Mouse (Mus musculus) embryonic facial prominence, embryonic 12.5 days (tissue): ENCODE results near the gene Kcnma1. TPM values are rescaled to one million over a fixed set of nuclear protein-coding genes. Genes with fewer than 3 reads are reported as not detected.

Source experiments
- ATAC-seq: fragments of 200-750 bp; cut with Nextera tagmentation; 2 replicates; pipeline ENCODE4 v1.8.0; 2017; ENCODE audit not compliant: insufficient number of reproducible peaks, insufficient read depth, low FRiP score, low TSS enrichment
- H3K27ac ChIP-seq: fragments of 300-500 bp; sonication (generic); 2 replicates; pipeline ENCODE4 v1.5.1; 2016; ENCODE audit warnings: mild to moderate bottlenecking
- H3K27me3 ChIP-seq: fragments of 300-500 bp; sonication (generic); 2 replicates; pipeline ENCODE4 v1.6.1; 2016; ENCODE audit warnings: mild to moderate bottlenecking, moderate library complexity
- H3K36me3 ChIP-seq: fragments of 300-500 bp; sonication (generic); 2 replicates; pipeline ENCODE4 v1.6.1; 2016; ENCODE audit warnings: mild to moderate bottlenecking
- H3K4me1 ChIP-seq: fragments of 300-500 bp; sonication (generic); 2 replicates; pipeline ENCODE4 v1.6.1; 2016
- H3K4me2 ChIP-seq: fragments of 300-500 bp; sonication (generic); replicated peaks from 2 replicates; pipeline ENCODE4 v1.6.1; 2016; ENCODE audit warnings: mild to moderate bottlenecking, moderate library complexity
- H3K4me3 ChIP-seq: fragments of 300-500 bp; sonication (generic); 2 replicates; pipeline ENCODE4 v1.5.1; 2016; ENCODE audit warnings: mild to moderate bottlenecking
- H3K9ac ChIP-seq: fragments of 300-500 bp; sonication (generic); 2 replicates; pipeline ENCODE4 v1.6.1; 2016; ENCODE audit warnings: mild to moderate bottlenecking, moderate library complexity
- H3K9me3 ChIP-seq: fragments of 300-500 bp; sonication (generic); 2 replicates; pipeline ENCODE4 v1.6.1; 2016; ENCODE audit warnings: mild to moderate bottlenecking, moderate library complexity
- WGBS: fragments of 180-500 bp; shearing (Covaris S2); methylation state at CpG from one replicate; pipeline ENCODE4 v1.1.7; 2016; 5-methylcytosine and 5-hydroxymethylcytosine counted together
- polyA plus RNA-seq: library from polyadenylated mRNA; unstranded; fragments of >200 nt; fragmentation: Nextera tagmentation; extraction: Ambion mirVana; gene quantifications from 2 replicates; pipeline ENCODE4 v1.2.1, GENCODE M21; 2016

The Kcnma1 gene
- polyA plus RNA-seq, 1 experiment from 2014 or later = 2.2 TPM

DNA sequence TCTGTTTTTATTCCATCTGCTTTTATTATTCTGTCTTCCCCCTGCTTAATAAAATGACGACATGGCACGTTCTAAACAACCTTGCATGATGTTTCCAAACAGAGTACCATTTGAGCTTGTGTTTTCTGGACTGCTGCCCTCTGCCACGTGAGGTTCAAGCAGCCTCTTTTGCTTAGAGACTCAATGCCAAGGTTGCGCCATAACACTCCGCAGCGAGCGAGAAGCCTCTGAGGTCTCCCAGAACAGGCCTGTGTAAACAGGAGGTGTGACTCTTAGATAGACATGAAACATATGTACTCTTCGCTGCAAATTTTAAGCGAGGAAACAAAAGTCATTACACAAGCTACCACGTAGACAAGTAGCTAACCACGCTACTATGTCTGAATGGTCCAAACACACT lies 55.2 kb downstream of the Kcnma1 start:
- Histone ChIP-seq H3K4me3 (no peak overlapping the region), H3K4me1 (no peaks in the 10 kb centered on the region), H3K9ac (no peak overlapping the region), H3K36me3 (no peaks in the 10 kb centered on the region), H3K27ac (no peak overlapping the region), H3K27me3 (no peaks in the 10 kb centered on the region), H3K4me2 (no peak overlapping the region), H3K9me3 (no peaks in the 10 kb centered on the region)
- WGBS = 90% methylated on average over 11 of the region's 11 CpGs
- no peak for ATAC-seq

DNA sequence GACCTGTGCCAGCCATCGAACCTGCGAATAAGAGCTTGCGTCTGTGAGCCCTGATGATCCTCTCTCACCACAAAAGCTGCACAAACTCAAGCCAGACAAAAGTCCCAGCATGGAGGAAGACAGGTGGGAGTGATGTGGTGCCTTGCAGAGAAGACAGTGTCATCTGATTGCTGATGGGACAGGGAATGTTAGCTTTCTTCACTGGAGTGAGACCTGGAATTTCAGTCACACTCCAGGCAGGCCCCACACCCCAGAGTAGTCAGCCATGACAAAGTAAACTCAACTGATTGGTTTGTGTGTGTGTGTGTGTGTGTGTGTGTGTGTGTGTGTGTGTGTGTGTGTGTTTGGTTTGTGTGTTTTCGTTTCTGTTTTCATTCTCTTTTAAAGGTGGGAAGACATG lies 57.0 kb downstream of the Kcnma1 start:
- no peak overlapping the region for H3K27ac ChIP-seq
- no peaks in the 10 kb centered on the region for H3K9me3 ChIP-seq
- no peaks in the 10 kb centered on the region for H3K27me3 ChIP-seq
- no peaks in the 10 kb centered on the region for H3K36me3 ChIP-seq
- no peak for ATAC-seq
- no peaks in the 10 kb centered on the region for H3K4me1 ChIP-seq
- H3K4me3 ChIP-seq = no peak overlapping the region
- 80% methylated on average over 4 of the region's 4 CpGs for WGBS
- H3K9ac ChIP-seq = no peak overlapping the region
- no peak overlapping the region for H3K4me2 ChIP-seq

DNA sequence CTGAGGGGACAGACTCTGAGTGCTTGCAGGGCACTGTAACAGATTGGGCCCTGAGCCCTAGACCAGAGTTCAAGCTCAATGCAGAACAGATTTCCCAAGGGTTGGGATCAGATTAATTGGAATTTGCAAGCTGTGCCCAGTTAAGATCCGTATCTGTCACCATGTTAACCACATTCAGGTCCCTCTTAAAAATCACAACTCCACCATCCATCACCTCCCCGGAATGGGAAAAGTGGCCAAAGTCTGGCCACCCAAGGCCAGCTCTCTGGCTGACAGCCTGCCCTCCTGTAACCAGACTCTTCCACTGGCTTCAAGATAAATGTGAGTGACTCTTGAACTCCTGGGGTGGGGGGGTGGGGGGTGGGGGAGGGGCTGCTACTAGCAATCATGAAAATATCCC lies 70.4 kb downstream of the Kcnma1 start:
- ATAC-seq = no peak
- WGBS = 54% methylated on average over 2 of the region's 2 CpGs
- no peaks in the 10 kb centered on the region for H3K27me3 ChIP-seq
- no peaks in the 10 kb centered on the region for H3K4me1 ChIP-seq
- no peak overlapping the region for H3K27ac ChIP-seq
- H3K4me3 ChIP-seq = no peak overlapping the region
- no peak overlapping the region for H3K4me2 ChIP-seq
- H3K9ac ChIP-seq = no peak overlapping the region
- no peaks in the 10 kb centered on the region for H3K9me3 ChIP-seq
- H3K36me3 ChIP-seq = no peaks in the 10 kb centered on the region

DNA sequence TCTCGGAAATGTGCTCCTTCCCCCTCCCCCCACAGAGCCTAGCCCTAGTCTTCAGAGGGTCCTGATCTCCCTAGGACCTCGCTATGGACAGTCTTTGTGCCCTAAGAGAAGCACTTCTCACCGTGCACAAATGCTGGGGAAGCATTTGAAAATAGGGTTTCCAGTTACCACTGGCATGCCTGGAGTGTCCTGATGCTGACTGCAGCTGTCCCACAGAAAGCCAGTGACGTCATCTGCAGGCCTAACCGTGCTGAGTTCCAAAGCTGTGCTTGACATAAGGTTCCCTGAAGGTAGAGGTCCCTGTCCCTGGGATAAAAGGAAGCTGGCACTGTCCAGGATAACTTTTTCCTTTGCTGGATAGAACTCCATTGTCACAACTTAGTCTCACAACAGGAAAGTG lies 71.1 kb downstream of the Kcnma1 start:
- H3K4me2 ChIP-seq = no peak overlapping the region
- ATAC-seq = no peak
- no peak overlapping the region for H3K27ac ChIP-seq
- H3K4me1 ChIP-seq = no peaks in the 10 kb centered on the region
- H3K36me3 ChIP-seq = no peaks in the 10 kb centered on the region
- no peaks in the 10 kb centered on the region for H3K27me3 ChIP-seq
- no peak overlapping the region for H3K4me3 ChIP-seq
- 41% methylated on average over 5 of the region's 5 CpGs for WGBS
- no peaks in the 10 kb centered on the region for H3K9me3 ChIP-seq
- H3K9ac ChIP-seq = no peak overlapping the region

DNA sequence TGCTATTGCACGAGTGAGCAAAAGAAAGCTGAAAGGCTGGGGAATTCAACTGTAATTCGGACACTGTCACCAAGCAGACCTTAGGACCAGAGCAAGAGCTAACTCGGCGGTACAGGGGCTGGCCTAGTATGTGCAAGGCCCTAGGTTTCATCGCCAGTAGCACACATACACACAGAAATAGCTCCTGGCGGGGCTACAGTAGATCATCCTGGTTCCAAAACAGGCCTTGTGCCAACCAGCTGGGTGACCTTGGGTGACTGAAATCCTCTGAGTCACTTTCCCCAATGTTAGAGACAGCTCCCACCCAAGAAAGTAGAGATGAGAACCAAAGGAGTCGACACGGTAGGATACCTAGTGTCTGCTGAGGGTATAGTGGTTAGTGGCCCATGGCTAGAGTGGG lies 72.2 kb downstream of the Kcnma1 start:
- no peaks in the 10 kb centered on the region for H3K9me3 ChIP-seq
- H3K27me3 ChIP-seq = no peaks in the 10 kb centered on the region
- H3K4me2 ChIP-seq = no peak overlapping the region
- no peak for ATAC-seq
- H3K4me3 ChIP-seq = no peak overlapping the region
- no peaks in the 10 kb centered on the region for H3K36me3 ChIP-seq
- H3K9ac ChIP-seq = no peak overlapping the region
- H3K27ac ChIP-seq = no peak overlapping the region
- 87% methylated on average over 8 of the region's 8 CpGs for WGBS
- H3K4me1 ChIP-seq = no peaks in the 10 kb centered on the region

DNA sequence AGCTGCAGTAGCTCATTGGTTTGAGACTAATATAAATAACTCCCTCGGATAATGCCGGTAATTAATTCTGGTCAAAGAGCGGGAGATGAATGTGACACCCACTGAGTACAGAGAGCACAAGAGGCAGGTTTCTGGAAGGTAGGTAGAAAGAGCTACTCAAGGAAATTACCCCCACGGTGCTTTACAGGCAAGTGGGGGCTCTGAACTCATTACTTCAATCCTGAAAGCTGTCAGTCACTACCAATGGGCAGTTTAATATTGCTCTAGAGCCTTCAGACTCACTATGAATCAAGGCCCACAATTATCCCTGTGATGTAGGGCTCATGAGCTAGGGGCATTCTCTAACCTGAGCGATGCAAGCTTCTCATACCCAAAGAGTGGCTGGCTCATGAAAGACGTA lies 79.3 kb downstream of the Kcnma1 start:
- H3K4me2 ChIP-seq = no peak overlapping the region
- no peaks in the 10 kb centered on the region for H3K27me3 ChIP-seq
- ATAC-seq = peak; percentile 64; the same call in 1 of the 2 replicates
- peaks cover 9% of the 10 kb centered on the region; the same call in 1 of the 2 replicates for H3K4me1 ChIP-seq
- WGBS = 84% methylated on average over 6 of the region's 6 CpGs
- H3K4me3 ChIP-seq = no peak overlapping the region
- H3K9me3 ChIP-seq = no peaks in the 10 kb centered on the region
- H3K36me3 ChIP-seq = no peaks in the 10 kb centered on the region
- H3K9ac ChIP-seq = no peak overlapping the region
- no peak overlapping the region for H3K27ac ChIP-seq

DNA sequence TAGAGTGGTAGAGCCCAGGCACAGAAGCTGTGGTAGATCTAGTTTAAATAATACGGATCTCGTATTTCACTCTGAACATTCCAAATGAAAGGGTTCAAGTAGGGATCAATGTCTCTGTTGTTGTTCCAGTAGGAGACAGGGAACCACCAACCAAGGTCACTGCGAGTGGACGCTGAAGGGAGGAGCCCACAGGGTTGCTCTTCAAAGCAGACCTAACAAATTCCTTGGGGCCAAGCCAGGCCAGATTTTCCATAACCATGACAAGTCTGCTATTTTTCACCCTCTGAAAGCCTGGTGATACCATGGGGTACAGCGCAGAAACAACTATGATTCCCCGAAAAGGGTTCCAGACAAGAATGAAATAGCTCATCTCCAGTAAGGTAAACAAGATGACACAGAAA lies 82.6 kb downstream of the Kcnma1 start:
- Histone ChIP-seq H3K4me1 (peaks cover 9% of the 10 kb centered on the region; the same call in 1 of the 2 replicates), H3K4me3 (no peak overlapping the region), H3K27me3 (no peaks in the 10 kb centered on the region), H3K9ac (no peak overlapping the region), H3K36me3 (no peaks in the 10 kb centered on the region), H3K27ac (no peak overlapping the region), H3K9me3 (no peaks in the 10 kb centered on the region), H3K4me2 (no peak overlapping the region)
- ATAC-seq = no peak
- WGBS = 65% methylated on average over 6 of the region's 6 CpGs

DNA sequence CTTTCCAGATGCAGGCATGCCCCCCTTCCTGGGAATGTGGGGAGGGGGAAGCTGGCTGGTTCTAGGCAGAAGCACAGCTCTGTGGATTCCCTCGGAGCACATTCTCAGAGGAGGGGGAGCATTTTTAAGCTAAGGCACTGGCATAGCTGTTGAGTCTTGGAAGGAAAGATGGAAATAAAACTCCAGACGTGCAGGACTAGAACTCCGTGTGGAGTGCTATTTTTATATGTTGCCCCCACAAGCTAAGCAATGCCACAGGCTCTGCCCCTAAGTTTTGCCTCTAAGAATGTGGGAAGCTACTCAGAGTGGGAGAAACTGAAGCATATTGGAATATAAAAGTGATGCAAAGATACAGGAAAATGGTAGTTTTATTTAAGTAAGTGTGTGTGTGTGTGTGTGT lies 85.1 kb downstream of the Kcnma1 start:
- H3K9ac ChIP-seq = no peak overlapping the region
- no peak for ATAC-seq
- H3K27me3 ChIP-seq = no peaks in the 10 kb centered on the region
- H3K4me3 ChIP-seq = no peak overlapping the region
- WGBS = 74% methylated on average over 3 of the region's 3 CpGs
- H3K9me3 ChIP-seq = no peaks in the 10 kb centered on the region
- H3K4me1 ChIP-seq = peaks cover 9% of the 10 kb centered on the region; the same call in 1 of the 2 replicates
- no peak overlapping the region for H3K4me2 ChIP-seq
- H3K36me3 ChIP-seq = no peaks in the 10 kb centered on the region
- no peak overlapping the region for H3K27ac ChIP-seq

DNA sequence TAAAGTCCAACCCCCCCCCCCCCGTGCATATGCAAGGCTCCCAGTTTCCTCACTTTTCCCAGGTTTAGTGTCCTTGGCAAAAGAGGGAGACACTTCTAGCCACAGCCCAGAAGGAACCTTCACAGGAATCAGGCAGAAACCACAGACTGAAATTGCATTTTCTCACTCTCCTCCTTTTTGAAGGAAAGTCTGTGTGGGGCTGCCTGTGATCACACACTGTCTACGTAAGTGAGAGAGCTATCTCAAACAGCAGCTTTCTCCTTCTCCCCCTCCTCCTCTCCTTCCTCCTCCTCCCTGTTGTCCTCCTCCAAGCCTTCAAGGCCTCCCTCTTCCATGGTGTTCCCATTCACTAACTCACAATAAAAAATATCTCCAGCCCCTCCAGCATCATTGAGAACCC lies 90.9 kb downstream of the Kcnma1 start:
- no peak for ATAC-seq
- Histone ChIP-seq H3K4me3 (no peak overlapping the region), H3K9ac (no peak overlapping the region)

DNA sequence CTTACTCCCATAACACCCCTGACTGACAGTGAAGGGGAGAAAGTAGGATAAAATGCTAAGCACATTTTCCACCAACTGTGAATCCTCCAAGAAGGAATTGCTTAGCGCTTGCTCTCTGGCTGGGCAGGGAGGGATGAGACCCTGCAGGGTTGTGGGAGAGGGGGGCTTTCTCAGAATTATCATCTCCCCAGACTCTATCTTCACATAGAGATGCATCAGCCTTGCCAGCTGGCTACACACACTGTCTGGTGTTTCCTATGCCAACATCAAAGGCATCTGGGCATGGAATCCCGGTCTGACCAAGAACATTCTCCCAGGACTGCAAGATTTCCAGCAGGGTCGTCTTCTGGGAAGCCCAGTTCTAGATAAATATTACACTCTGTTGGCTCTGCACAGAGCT lies 91.5 kb downstream of the Kcnma1 start:
- no peak overlapping the region for H3K4me2 ChIP-seq
- H3K4me3 ChIP-seq = no peak overlapping the region
- no peaks in the 10 kb centered on the region for H3K36me3 ChIP-seq
- H3K9me3 ChIP-seq = no peaks in the 10 kb centered on the region
- H3K9ac ChIP-seq = no peak overlapping the region
- ATAC-seq = no peak
- no peaks in the 10 kb centered on the region for H3K4me1 ChIP-seq
- no peaks in the 10 kb centered on the region; the same call in 1 of the 2 replicates for H3K27me3 ChIP-seq
- WGBS = 86% methylated on average over 3 of the region's 3 CpGs
- H3K27ac ChIP-seq = no peak overlapping the region

More for the DNA sequence above, 90.9 kb downstream of the Kcnma1 start:
- WGBS = 75% methylated on average over 2 of the region's 2 CpGs
- Histone ChIP-seq H3K27me3 (no peaks in the 10 kb centered on the region; the same call in 1 of the 2 replicates), H3K36me3 (no peaks in the 10 kb centered on the region), H3K27ac (no peak overlapping the region), H3K9me3 (no peaks in the 10 kb centered on the region), H3K4me2 (no peak overlapping the region), H3K4me1 (no peaks in the 10 kb centered on the region)

DNA sequence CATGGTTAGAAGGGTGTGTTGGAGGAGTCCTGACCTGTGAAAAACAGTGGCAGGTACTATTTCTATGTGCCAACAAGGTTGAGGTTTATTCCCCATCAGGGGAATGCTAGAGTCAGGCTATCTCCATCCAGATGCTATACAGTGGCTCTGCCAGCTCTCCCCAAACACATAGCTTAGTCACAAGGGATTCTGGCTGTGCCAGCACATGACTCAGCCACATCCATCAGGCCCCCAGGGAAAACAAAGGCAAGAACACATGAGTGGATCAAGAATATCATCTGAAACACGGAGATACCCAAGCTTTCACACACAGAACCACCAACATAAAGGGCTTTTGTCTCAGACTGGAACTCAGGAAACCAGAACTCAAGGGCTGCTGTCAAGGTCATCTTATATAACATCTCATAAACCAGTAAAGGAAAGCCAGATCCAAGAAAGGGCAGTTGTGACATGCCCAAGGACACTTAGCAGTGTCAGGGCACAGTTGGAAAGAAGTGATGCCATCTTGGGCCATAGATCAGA lies 103.1 kb downstream of the Kcnma1 start:
- ATAC-seq = no peak
- H3K9me3 ChIP-seq = no peaks in the 10 kb centered on the region
- no peak overlapping the region for H3K27ac ChIP-seq
- H3K4me1 ChIP-seq = peaks cover 9% of the 10 kb centered on the region; the same call in 1 of the 2 replicates
- no peak overlapping the region for H3K4me2 ChIP-seq
- H3K36me3 ChIP-seq = no peaks in the 10 kb centered on the region
- H3K4me3 ChIP-seq = no peak overlapping the region
- H3K9ac ChIP-seq = no peak overlapping the region
- 63% methylated on average over 1 of the region's 1 CpGs for WGBS
- H3K27me3 ChIP-seq = no peaks in the 10 kb centered on the region

DNA sequence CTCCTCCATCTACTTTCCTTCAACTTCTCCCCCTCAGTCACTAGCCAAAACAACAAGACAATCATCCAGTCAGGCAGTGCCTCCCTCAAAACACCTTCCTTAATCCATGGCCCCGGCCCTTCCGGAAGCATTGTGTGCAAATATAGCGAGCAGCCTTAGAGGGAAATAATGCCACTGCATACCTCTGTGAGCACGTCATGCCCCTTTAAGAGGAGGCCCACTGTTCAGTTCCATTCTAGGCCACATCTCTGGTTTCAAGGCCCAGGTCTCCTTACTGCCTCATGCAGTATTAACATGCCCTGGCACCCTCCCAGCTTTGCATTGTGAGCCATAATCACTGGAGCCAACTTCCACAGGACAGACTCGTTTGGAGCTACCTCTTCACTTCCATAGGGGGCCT lies 105.7 kb downstream of the Kcnma1 start:
- peak; percentile 35; the same call in 1 of the 2 replicates for ATAC-seq
- no peaks in the 10 kb centered on the region for H3K27me3 ChIP-seq
- no peaks in the 10 kb centered on the region for H3K9me3 ChIP-seq
- 68% methylated on average over 5 of the region's 5 CpGs for WGBS
- H3K4me2 ChIP-seq = no peak overlapping the region
- no peak overlapping the region for H3K9ac ChIP-seq
- no peaks in the 10 kb centered on the region for H3K36me3 ChIP-seq
- H3K27ac ChIP-seq = no peak overlapping the region
- H3K4me3 ChIP-seq = no peak overlapping the region
- H3K4me1 ChIP-seq = peaks cover 9% of the 10 kb centered on the region; the same call in 1 of the 2 replicates
